Mouse (Mus musculus): ENCODE measurements around the gene Ccl1. TPM values are rescaled to one million over a fixed set of nuclear protein-coding genes. Genes with fewer than 3 reads are reported as not detected.

Ccl1 gene
- polyA plus RNA-seq, 1 experiment from 2014 or later = not detected

DNA sequence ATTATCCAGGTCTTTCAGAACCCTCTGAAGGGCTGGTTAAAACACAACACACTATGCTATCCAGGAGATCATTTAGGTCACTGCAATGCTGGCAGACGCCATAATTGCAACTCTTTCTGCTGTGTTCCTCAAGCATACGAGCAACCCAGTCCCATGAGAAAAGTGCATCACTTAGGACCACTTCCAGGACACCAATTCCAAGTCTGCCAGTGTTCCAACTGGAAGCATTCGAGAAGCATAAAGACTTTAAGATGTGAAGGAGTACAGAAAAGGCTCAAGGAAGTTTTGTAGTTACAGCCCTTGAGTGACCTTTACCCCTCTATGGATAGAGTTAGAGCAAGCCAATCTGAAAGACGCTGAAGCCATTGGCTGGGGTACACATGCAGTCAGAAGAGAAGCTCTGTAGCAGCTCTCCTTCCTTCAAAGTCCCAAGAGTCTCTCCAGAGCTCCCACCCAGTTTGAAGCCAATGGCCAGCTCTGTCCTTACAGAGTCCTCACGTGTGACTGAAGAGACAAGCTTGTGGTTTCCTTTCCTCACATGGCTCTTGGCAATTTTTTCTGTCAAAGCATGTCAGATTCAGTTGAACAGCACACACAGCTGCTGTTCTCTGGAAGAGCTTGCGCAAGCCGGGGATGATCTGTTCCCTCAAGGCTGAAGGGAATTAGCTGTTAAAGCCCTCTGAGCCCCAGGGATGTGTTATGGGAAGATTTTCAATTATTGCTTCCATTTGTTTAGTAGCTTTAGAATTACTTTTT is 134.0 kb downstream of the Ccl1 start:
- no peaks in the 10 kb centered on the region; the same call in 1 of the 2 replicates for H3K27me3 ChIP-seq
- 79% methylated on average over 7 of the region's 7 CpGs for whole genome bisulfite sequencing
- H3K4me2 ChIP-seq = no peak overlapping the region
- H3K9me3 ChIP-seq (replicated peaks) = no peaks in the 10 kb centered on the region
- no peak for ATAC-seq (replicated peaks; ENCODE audit: low FRiP score)
- H3K4me1 ChIP-seq = no peaks in the 10 kb centered on the region
- no peak overlapping the region for H3K4me3 ChIP-seq (replicated peaks)
- H3K9ac ChIP-seq = no peak overlapping the region
- no peak overlapping the region for H3K27ac ChIP-seq
- no peaks in the 10 kb centered on the region for H3K36me3 ChIP-seq

DNA sequence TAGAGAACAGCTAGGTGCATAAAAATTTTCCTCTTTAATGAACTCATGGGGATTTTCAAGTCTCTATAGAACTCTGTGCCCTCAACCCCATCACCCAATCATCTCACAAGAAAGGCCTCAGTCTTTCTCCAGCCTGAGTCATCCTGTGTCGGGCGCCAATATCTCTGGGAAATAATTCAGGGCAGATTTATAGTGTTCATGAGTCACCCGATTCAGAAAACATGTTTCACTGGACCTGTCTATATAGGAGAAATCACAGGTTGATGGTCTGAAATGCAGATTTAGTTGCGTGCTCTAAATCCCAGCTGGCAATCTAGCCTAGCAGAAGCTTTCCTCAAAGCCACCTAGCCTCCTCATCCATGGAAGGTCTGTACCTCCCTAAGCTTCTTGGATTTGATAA is 136.0 kb downstream of the Ccl1 start:
- no peak for ATAC-seq (replicated peaks; ENCODE audit: low FRiP score)
- H3K4me1 ChIP-seq = no peaks in the 10 kb centered on the region

DNA sequence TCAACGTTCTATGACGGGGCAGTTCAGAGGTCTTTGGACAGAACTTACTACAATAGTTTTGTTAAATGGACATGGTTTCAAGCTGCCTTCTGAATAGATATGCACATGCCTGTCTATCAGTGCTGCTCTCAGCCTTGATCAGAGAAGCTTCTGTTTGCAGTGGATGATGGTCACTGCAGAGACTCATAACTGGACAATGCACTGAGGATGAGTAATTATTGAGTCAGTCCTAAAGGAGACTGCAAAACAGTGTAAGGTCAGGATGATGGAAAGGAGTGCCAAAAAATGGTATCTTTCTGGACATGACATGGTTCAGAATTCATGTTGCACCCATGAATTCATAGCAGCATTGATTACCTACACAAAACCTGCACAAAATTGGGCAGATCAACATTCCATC is 137.2 kb downstream of the Ccl1 start:
- Histone ChIP-seq H3K9ac (no peak overlapping the region), H3K9me3 (replicated peaks) (no peaks in the 10 kb centered on the region), H3K27me3 (no peaks in the 10 kb centered on the region), H3K4me2 (no peak overlapping the region), H3K36me3 (no peaks in the 10 kb centered on the region), H3K4me3 (replicated peaks) (no peak overlapping the region), H3K27ac (no peak overlapping the region), H3K4me1 (no peaks in the 10 kb centered on the region)
- WGBS = 90% methylated on average over 2 of the region's 2 CpGs
- ATAC-seq (replicated peaks; ENCODE audit: low FRiP score) = no peak

More for the DNA sequence above, 136.0 kb downstream of the Ccl1 start:
- Histone ChIP-seq H3K27me3 (no peaks in the 10 kb centered on the region; the same call in 1 of the 2 replicates), H3K27ac (no peak overlapping the region), H3K36me3 (no peaks in the 10 kb centered on the region), H3K4me2 (no peak overlapping the region), H3K4me3 (replicated peaks) (no peak overlapping the region), H3K9ac (no peak overlapping the region), H3K9me3 (replicated peaks) (no peaks in the 10 kb centered on the region)
- WGBS = 82% methylated on average over 4 of the region's 4 CpGs

GRCm38 (mm10) chr11:82163285-82163684 is 142.2 kb downstream of the Ccl1 start:
- no peak overlapping the region for H3K9ac ChIP-seq
- no peak overlapping the region for H3K4me3 ChIP-seq (replicated peaks)
- H3K9me3 ChIP-seq (replicated peaks) = no peaks in the 10 kb centered on the region
- ATAC-seq (replicated peaks; ENCODE audit: low FRiP score) = no peak
- WGBS = 73% methylated on average over 8 of the region's 8 CpGs
- no peaks in the 10 kb centered on the region for H3K36me3 ChIP-seq
- no peak overlapping the region for H3K4me2 ChIP-seq
- H3K4me1 ChIP-seq = no peaks in the 10 kb centered on the region
- no peak overlapping the region for H3K27ac ChIP-seq
- H3K27me3 ChIP-seq = no peaks in the 10 kb centered on the region

- no peaks in the 10 kb centered on the region for H3K9me3 ChIP-seq (replicated peaks)
- H3K4me2 ChIP-seq = no peak overlapping the region
- H3K27ac ChIP-seq = no peak overlapping the region
- no peaks in the 10 kb centered on the region for H3K4me1 ChIP-seq
- no peaks in the 10 kb centered on the region for H3K36me3 ChIP-seq
- no peak for ATAC-seq (replicated peaks; ENCODE audit: low FRiP score)
- no peaks in the 10 kb centered on the region for H3K27me3 ChIP-seq
- 91% methylated on average over 2 of the region's 2 CpGs for WGBS
- no peak overlapping the region for H3K4me3 ChIP-seq (replicated peaks)
- H3K9ac ChIP-seq = no peak overlapping the region
Observed at GRCm38 (mm10) chr11:82159126-82159525, 146.4 kb downstream of the Ccl1 start.

GRCm38 (mm10) chr11:82139492-82140094 is 165.9 kb downstream of the Ccl1 start:
- no peak overlapping the region for H3K9ac ChIP-seq
- 17% methylated on average over 7 of the region's 7 CpGs for WGBS
- H3K4me2 ChIP-seq = no peak overlapping the region
- peaks cover 22% of the 10 kb centered on the region for H3K4me1 ChIP-seq
- H3K4me3 ChIP-seq (replicated peaks) = no peak overlapping the region
- H3K27me3 ChIP-seq = no peaks in the 10 kb centered on the region
- no peaks in the 10 kb centered on the region for H3K9me3 ChIP-seq (replicated peaks)
- ATAC-seq (replicated peaks; ENCODE audit: low FRiP score) = peak; percentile 43; the same call in 1 of the 2 replicates
- H3K36me3 ChIP-seq = no peaks in the 10 kb centered on the region
- H3K27ac ChIP-seq = peak overlapping the region; percentile 59

DNA sequence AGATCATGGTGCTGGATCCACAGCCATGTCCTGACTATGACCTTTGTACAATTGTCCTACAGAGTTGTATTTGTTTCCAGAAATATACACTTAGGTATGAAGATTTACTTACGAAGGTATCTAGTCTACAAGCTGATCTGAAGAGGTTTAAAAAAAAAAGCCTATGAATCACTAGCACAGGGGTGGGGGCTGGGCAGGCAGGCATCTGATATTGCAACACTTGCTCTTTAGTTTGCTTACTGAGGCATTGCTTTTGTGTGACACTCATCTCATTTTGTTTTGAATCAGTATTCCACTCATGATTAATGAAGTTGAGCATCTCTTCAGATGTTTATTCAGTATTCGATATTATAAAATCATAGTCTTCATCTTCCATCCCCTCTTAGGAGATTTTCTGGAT is 169.3 kb downstream of the Ccl1 start:
- Histone ChIP-seq H3K4me2 (no peak overlapping the region), H3K9ac (no peak overlapping the region), H3K4me1 (peaks cover 22% of the 10 kb centered on the region), H3K9me3 (replicated peaks) (no peaks in the 10 kb centered on the region), H3K4me3 (replicated peaks) (no peak overlapping the region), H3K27ac (no peak overlapping the region), H3K36me3 (no peaks in the 10 kb centered on the region), H3K27me3 (no peaks in the 10 kb centered on the region)
- 89% methylated on average over 2 of the region's 2 CpGs for WGBS
- ATAC-seq (replicated peaks; ENCODE audit: low FRiP score) = no peak

DNA sequence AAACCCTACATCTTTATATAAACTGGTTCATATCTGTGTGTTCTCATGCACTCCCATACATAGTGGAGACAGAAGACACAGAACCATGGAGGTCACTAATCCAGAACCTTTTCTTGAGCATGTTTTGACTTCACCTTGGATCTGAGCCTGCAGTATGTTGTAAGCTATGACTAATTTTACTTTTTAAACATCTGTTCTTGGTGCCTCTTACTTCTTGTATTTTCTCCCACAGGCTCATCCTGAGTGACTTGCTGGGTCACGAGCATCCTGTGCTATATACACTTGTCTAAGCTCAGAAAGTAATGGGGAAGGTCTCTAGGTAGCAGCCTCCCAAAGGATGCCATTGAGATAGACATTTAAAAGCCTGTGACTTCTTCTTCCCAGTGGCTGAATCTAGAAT is 172.5 kb downstream of the Ccl1 start:
- H3K4me1 ChIP-seq = 0 out of 2 replicates have a peak, but pooled peaks cover 3% of the 10 kb centered on the region
- H3K36me3 ChIP-seq = no peaks in the 10 kb centered on the region
- no peak overlapping the region for H3K4me3 ChIP-seq (replicated peaks)
- H3K27ac ChIP-seq = no peak overlapping the region
- H3K9me3 ChIP-seq (replicated peaks) = no peaks in the 10 kb centered on the region
- no peak for ATAC-seq (replicated peaks; ENCODE audit: low FRiP score)
- 86% methylated on average over 1 of the region's 1 CpGs for WGBS
- H3K9ac ChIP-seq = no peak overlapping the region
- no peaks in the 10 kb centered on the region for H3K27me3 ChIP-seq
- H3K4me2 ChIP-seq = no peak overlapping the region

Other genes starting within 250 kb of the Ccl1 start
- 11.9 and 12.4 TPM in 2 replicates for gene Ccl11, start 247.9 kb downstream of the Ccl1 start, polyA plus RNA-seq (2015; fragmentation: Nextera tagmentation; extraction: Ambion mirVana)
- gene Ccl12, start 203.8 kb downstream of the Ccl1 start, polyA plus RNA-seq (2015; fragmentation: Nextera tagmentation; extraction: Ambion mirVana) = 2.4 and 2.8 TPM in 2 replicates
- gene Ccl8, start 190.5 kb downstream of the Ccl1 start, polyA plus RNA-seq (2015; fragmentation: Nextera tagmentation; extraction: Ambion mirVana) = not detected in 2 replicates
- gene Tmem132e, start 83.2 kb upstream of the Ccl1 start, polyA plus RNA-seq (2015; fragmentation: Nextera tagmentation; extraction: Ambion mirVana) = 0.18 and 0.40 TPM in 2 replicates